Mouse (Mus musculus) central nervous system, embryonic 11.5 days (tissue): ENCODE measurements around the gene Krt10. TPM values are rescaled to one million over a fixed set of nuclear protein-coding genes. Genes with fewer than 3 reads are reported as not detected.

Experiments used
- polyA plus RNA-seq: library from polyadenylated mRNA; depleted of rRNA; stranded (reverse); fragments of >200 nt; gene quantifications from 2 replicates; pipeline ENCODE4 v1.2.3, GENCODE M21; 2012; rRNA removed

The Krt10 gene
- 5.6 and 10.6 TPM in 2 replicates for polyA plus RNA-seq

GRCm38 (mm10) chr11:99389264-99389663 is at the start of gene Krt10:
TSS of gene Krt10 (minus strand) at chr11:99389364.

GRCm38 (mm10) chr11:99437972-99438371 is 48.8 kb upstream of the Krt10 start, which contains the start of gene Krt20:
TSS of gene Krt20 (minus strand) at chr11:99438150.

GRCm38 (mm10) chr11:99422159-99422558 is 33.0 kb upstream of the Krt10 start, which contains the start of gene Krt12:
TSS of gene Krt12 (minus strand) at chr11:99422259.

GRCm38 (mm10) chr11:99374803-99375202 is 14.4 kb downstream of the Krt10 start, which contains the start of gene Krt28:
TSS of gene Krt28 (minus strand) at chr11:99374903.

GRCm38 (mm10) chr11:99351004-99351403 is 38.2 kb downstream of the Krt10 start, which contains the start of gene Krt27:
TSS of gene Krt27 (minus strand) at chr11:99351104.

DNA sequence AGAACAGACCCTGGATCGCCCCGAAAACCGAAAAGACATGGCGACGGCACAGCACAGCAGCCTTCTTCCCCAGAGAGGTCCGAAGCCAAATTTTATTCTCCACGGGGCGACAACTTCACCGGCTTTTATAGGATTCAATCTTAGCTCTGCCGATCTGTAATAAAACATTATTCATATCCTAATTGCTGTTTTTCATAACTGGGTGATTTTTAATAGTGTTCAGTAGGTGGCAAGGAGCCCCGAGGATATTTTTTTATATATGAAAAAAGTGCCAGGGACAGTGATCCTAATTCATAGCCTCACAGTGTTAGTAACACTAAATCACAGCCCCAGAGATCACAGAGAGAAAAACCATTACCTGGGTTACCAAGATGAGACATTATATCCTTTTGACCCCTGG is 51.3 kb downstream of the Krt10 start, which contains the start of gene Krt26:
Krt26 (minus strand) TSS at position 101 of the 400 bp plus-strand sequence.

Other genes starting within 250 kb of the Krt10 start
- gene Ccr7, start 234.3 kb downstream of the Krt10 start, polyA plus RNA-seq: 0.12 and 0.39 TPM in 2 replicates
- 429 and 695 TPM in 2 replicates for gene Smarce1, start 158.3 kb downstream of the Krt10 start, polyA plus RNA-seq
- gene Krt222, start 145.3 kb downstream of the Krt10 start, polyA plus RNA-seq: 0.22 and 0.40 TPM in 2 replicates
- 0.31 TPM in 1 of 2 replicates, not detected in the other for gene Krt24, start 104.1 kb downstream of the Krt10 start, polyA plus RNA-seq
- gene Krt25, start 66.4 kb downstream of the Krt10 start, polyA plus RNA-seq: 0.02 and 0.07 TPM in 2 replicates
- gene Krt26, start 51.4 kb downstream of the Krt10 start, polyA plus RNA-seq: 0.12 and 0.25 TPM in 2 replicates
- gene Krt27, start 38.3 kb downstream of the Krt10 start, polyA plus RNA-seq: 0.02 TPM in 1 of 2 replicates, not detected in the other
- 0.24 and 0.30 TPM in 2 replicates for gene Krt28, start 14.5 kb downstream of the Krt10 start, polyA plus RNA-seq
- 0.04 TPM in 1 of 2 replicates, not detected in the other for gene Krt12, start 32.9 kb upstream of the Krt10 start, polyA plus RNA-seq
- gene Krt20, start 48.8 kb upstream of the Krt10 start, polyA plus RNA-seq: 1.1 and 2.3 TPM in 2 replicates
- gene Krt23, start 103.8 kb upstream of the Krt10 start, polyA plus RNA-seq: 0.08 and 0.14 TPM in 2 replicates
- not detected in 2 replicates for gene Krt39, start 132.0 kb upstream of the Krt10 start, polyA plus RNA-seq
- 0.07 TPM in 1 of 2 replicates, not detected in the other for gene Krt40, start 153.8 kb upstream of the Krt10 start, polyA plus RNA-seq
- not detected in 2 replicates for gene Krtap3-3, start 161.5 kb upstream of the Krt10 start, polyA plus RNA-seq
- gene Krtap3-2, start 167.5 kb upstream of the Krt10 start, polyA plus RNA-seq: not detected in 2 replicates
- not detected in 2 replicates for gene Gm11939, start 170.1 kb upstream of the Krt10 start, polyA plus RNA-seq
- not detected in 2 replicates for gene Krtap3-1, start 177.3 kb upstream of the Krt10 start, polyA plus RNA-seq
- not detected in 2 replicates for gene Krtap1-5, start 191.7 kb upstream of the Krt10 start, polyA plus RNA-seq
- not detected in 2 replicates for gene Krtap1-4, start 194.3 kb upstream of the Krt10 start, polyA plus RNA-seq
- not detected in 2 replicates for gene Krtap1-3, start 202.0 kb upstream of the Krt10 start, polyA plus RNA-seq
- gene Krtap9-3, start 208.7 kb upstream of the Krt10 start, polyA plus RNA-seq: not detected in 2 replicates
- not detected in 2 replicates for gene Gm11938, start 213.9 kb upstream of the Krt10 start, polyA plus RNA-seq
- not detected in 2 replicates for gene Gm11937, start 220.8 kb upstream of the Krt10 start, polyA plus RNA-seq
- gene Krtap2-4, start 225.5 kb upstream of the Krt10 start, polyA plus RNA-seq: not detected in 2 replicates
- gene Gm11562, start 231.1 kb upstream of the Krt10 start, polyA plus RNA-seq: not detected in 2 replicates
- not detected in 2 replicates for gene Krtap4-1, start 238.9 kb upstream of the Krt10 start, polyA plus RNA-seq
- not detected in 2 replicates for gene Krtap4-2, start 245.7 kb upstream of the Krt10 start, polyA plus RNA-seq